8 mouse cellular contexts compared by ENCODE assay signal in the genomic region with DNA sequence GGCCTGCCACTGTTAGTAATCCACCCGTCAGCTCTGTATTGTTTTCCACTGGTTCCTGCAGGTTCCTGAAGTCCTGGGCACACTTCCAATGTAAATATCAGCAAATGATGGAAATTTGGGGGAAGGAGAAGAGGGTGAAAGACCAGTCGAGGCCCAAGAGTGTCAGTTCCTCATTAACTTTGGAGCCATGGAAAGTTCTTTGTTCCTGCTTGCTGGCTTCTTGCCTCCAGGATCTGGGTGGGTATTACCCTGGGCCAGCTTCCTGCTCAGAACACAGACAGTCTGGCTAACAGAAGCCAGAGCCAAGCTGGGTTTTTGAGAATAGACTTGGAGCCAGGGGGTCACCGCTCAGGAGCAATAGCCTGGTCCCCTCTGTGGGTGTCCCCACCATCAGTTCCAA. TPM values are rescaled to one million over a fixed set of nuclear protein-coding genes. Genes with fewer than 3 reads are reported as not detected.
DNase-seq lines count a peak whose midpoint lies in the region; ATAC-seq lines count a peak whose summit lies in the region.

No protein-coding gene starts in this region.

- WGBS in heart, embryonic 12.5 days, result 56% methylated on average over 3 of the region's 3 CpGs
- WGBS in kidney, embryonic 15.5 days, result 49% methylated on average over 3 of the region's 3 CpGs
- 64% methylated on average over 3 of the region's 3 CpGs for WGBS in forebrain, embryonic 11.5 days

- H3K4me1 ChIP-seq in heart, embryonic 12.5 days (replicated peaks), result peaks cover 44% of the 10 kb centered on the region
- peaks cover 47% of the 10 kb centered on the region for H3K4me1 ChIP-seq in kidney, embryonic 15.5 days
- H3K4me1 ChIP-seq in forebrain, embryonic 11.5 days (replicated peaks; ENCODE audit: control insufficient read depth, insufficient read depth, low read length), result no peaks in the 10 kb centered on the region

- no peaks in the 10 kb centered on the region for H3K36me3 ChIP-seq in heart, embryonic 12.5 days
- no peaks in the 10 kb centered on the region for H3K36me3 ChIP-seq in kidney, embryonic 15.5 days
- H3K36me3 ChIP-seq in forebrain, embryonic 11.5 days (ENCODE audit: control insufficient read depth, insufficient read depth, low read length), result no peaks in the 10 kb centered on the region

- peak; percentile 56; the same call in 1 of the 2 replicates for ATAC-seq in heart, embryonic 12.5 days (ENCODE audit: insufficient number of reproducible peaks, low FRiP score)
- no peak for ATAC-seq in kidney, embryonic 15.5 days (replicated peaks; ENCODE audit: low FRiP score)
- no peak for ATAC-seq in forebrain, embryonic 11.5 days (replicated peaks; ENCODE audit: low FRiP score)

- H3K4me3 ChIP-seq in heart, embryonic 12.5 days, result no peak overlapping the region
- no peak overlapping the region for H3K4me3 ChIP-seq in kidney, embryonic 15.5 days (replicated peaks)
- no peak overlapping the region for H3K4me3 ChIP-seq in forebrain, embryonic 11.5 days (ENCODE audit: low read depth, low read length)

- no peak overlapping the region for H3K9ac ChIP-seq in heart, embryonic 12.5 days
- no peak overlapping the region for H3K9ac ChIP-seq in kidney, embryonic 15.5 days
- H3K9ac ChIP-seq in forebrain, embryonic 11.5 days (ENCODE audit: low read length), result no peak overlapping the region

- no peaks in the 10 kb centered on the region for H3K9me3 ChIP-seq in heart, embryonic 12.5 days (replicated peaks)
- no peaks in the 10 kb centered on the region for H3K9me3 ChIP-seq in kidney, embryonic 15.5 days (replicated peaks)
- H3K9me3 ChIP-seq in forebrain, embryonic 11.5 days (ENCODE audit: control insufficient read depth, low read length), result no peaks in the 10 kb centered on the region

- H3K27ac ChIP-seq in heart, embryonic 12.5 days (ENCODE audit: poor library complexity, severe bottlenecking), result peak overlapping the region; percentile 65
- H3K27ac ChIP-seq in kidney, embryonic 15.5 days, result peak overlapping the region; percentile 64
- H3K27ac ChIP-seq in forebrain, embryonic 11.5 days (ENCODE audit: low read depth, low read length), result no peak overlapping the region

- peak; percentile 29 to 36 for DNase-seq in adrenal gland, postnatal 36 days
- DNase-seq in adrenal gland, postnatal 25 days, result no peak
- DNase-seq in lung, postnatal 36 days, result peak; percentile 90
- DNase-seq in ovary, adult 18-20 months (ENCODE audit: low spot score), result no peak
- no peak for DNase-seq in forebrain, embryonic 11.5 days (ENCODE audit: low spot score)
- DNase-seq in cerebellum, postnatal 10 days, result no peak

- H3K27me3 ChIP-seq in heart, embryonic 12.5 days (replicated peaks), result peaks cover 5% of the 10 kb centered on the region; the same call in 1 of the 2 replicates
- H3K27me3 ChIP-seq in kidney, embryonic 15.5 days, result no peaks in the 10 kb centered on the region
- no peaks in the 10 kb centered on the region for H3K27me3 ChIP-seq in forebrain, embryonic 11.5 days (ENCODE audit: control insufficient read depth, insufficient read depth, low read length)

- no peak overlapping the region for H3K4me2 ChIP-seq in heart, embryonic 12.5 days
- H3K4me2 ChIP-seq in kidney, embryonic 15.5 days, result no peak overlapping the region
- H3K4me2 ChIP-seq in forebrain, embryonic 11.5 days (ENCODE audit: low read depth, low read length, severe bottlenecking), result no peak overlapping the region

RNA-seq across cellular contexts. Expression of a gene that starts 8.7 kb away (rescaled TPM):
- total RNA-seq in adrenal gland, postnatal 36 days (2021), result 1 to 10 TPM; 7.2 to 8.2 TPM
- total RNA-seq in adrenal gland, postnatal 25 days (2021), result 5.4 and 6.3 TPM in 2 replicates
- polyA plus RNA-seq in heart, embryonic 12.5 days (2016; fragmentation: Nextera tagmentation; extraction: Ambion mirVana), result 4.8 and 5.7 TPM in 2 replicates
- 4.2 and 5.7 TPM in 2 replicates for polyA plus RNA-seq in kidney, embryonic 15.5 days (2015; fragmentation: Nextera tagmentation; extraction: Ambion mirVana)
- 0.73 and 1.3 TPM in 2 replicates for polyA plus RNA-seq in forebrain, embryonic 11.5 days (2014; fragmentation: Nextera tagmentation; extraction: Ambion mirVana)

RNA-seq across cellular contexts. Expression of a gene that starts 46.7 kb away (rescaled TPM):
- under 1 TPM; 0.33 to 0.70 TPM for total RNA-seq in adrenal gland, postnatal 36 days (2021)
- total RNA-seq in adrenal gland, postnatal 25 days (2021), result 0.15 TPM in 1 of 2 replicates, not detected in the other
- polyA plus RNA-seq in heart, embryonic 12.5 days (2016; fragmentation: Nextera tagmentation; extraction: Ambion mirVana), result 2.2 and 2.7 TPM in 2 replicates
- polyA plus RNA-seq in kidney, embryonic 15.5 days (2015; fragmentation: Nextera tagmentation; extraction: Ambion mirVana), result 1.6 and 1.7 TPM in 2 replicates
- 1.1 and 1.6 TPM in 2 replicates for polyA plus RNA-seq in forebrain, embryonic 11.5 days (2014; fragmentation: Nextera tagmentation; extraction: Ambion mirVana)

Comparison
In these comparisons a context has a peak if more than half of its experiments do, and no peak if none do; other contexts are left out.
1. DNase-seq: peak in adrenal gland, postnatal 36 days (2 of 2) and lung, postnatal 36 days (single experiment); none in adrenal gland, postnatal 25 days (single experiment), ovary, adult 18-20 months (single experiment), forebrain, embryonic 11.5 days (single experiment) and cerebellum, postnatal 10 days (0 of 2).